Mouse (Mus musculus): ENCODE measurements at regions not wholly inside any gene's neighbourhood (a gene's known extent, or its start where the extent isn't known, plus 50 kb on each side); places are given as distances from the start of the nearest gene placed in this dataset.

- no peak for DNase-seq (ENCODE audit: low read depth)
Measured at GRCm38 (mm10) chr8:118028061-118028850, 226.5 kb upstream of the Mphosph6 start.

DNA sequence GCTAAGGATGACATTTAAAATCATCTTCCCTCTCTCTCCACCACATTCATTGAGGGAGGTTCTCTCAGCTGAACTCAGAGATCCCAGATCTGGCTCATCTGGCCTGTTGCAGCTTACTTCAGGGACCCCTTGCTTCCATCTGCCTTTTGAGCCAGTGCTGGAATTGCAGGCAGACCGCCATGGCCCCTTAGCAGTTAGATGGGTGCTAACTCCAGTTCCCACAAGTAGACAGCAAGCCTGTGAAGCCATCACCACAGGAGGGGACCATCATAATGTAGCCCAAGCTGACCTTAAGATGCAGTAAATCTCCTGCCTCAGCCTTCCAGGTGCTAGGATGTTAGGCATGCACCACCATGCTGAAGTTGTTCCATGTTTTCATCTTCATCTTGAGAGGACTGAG lies 221.7 kb upstream of the Mphosph6 start:
- DNase-seq (ENCODE audit: low read depth): no peak

DNA sequence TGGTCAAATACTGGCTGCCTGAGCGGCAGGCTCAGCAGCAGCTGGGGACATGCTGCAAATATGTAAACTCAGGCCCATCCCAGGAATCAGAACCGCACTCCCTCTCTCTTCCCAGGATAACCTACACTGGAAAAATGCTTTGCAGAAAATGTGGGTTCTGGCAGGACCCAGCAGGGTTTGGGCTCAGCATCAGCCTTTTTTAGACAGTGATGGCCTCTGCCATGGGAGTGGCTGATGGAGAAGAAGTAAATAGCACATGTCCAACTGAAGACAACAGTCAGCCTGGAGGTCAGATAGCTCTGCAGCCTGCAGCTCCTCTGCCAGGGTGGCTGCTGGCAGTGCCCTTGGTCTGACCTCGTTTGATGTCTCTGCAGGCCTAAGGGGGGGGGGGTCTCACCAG lies 220.2 kb upstream of the Mphosph6 start:
- no peak for DNase-seq (ENCODE audit: low read depth)

DNA sequence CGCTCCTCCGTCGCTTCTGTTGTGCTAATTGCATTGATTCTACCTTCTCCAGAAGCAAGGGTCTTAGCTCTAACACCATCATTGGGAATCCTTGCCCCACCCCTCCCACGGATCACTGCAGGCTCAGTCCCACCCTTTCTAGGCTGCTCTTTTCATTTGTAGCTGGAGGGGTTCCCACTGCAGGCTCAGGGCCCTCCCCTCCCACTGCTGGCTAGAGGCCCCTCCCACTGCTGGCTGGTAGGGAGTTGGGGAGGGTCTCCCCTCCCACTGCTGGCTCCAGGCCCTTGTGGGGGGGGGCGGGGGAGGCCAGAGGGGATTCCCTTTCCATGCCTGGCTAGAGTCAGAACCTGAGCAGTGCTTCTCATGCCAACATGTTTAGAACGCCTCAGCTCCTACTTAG lies 215.5 kb upstream of the Mphosph6 start:
- no peak for DNase-seq (ENCODE audit: low read depth)

DNA sequence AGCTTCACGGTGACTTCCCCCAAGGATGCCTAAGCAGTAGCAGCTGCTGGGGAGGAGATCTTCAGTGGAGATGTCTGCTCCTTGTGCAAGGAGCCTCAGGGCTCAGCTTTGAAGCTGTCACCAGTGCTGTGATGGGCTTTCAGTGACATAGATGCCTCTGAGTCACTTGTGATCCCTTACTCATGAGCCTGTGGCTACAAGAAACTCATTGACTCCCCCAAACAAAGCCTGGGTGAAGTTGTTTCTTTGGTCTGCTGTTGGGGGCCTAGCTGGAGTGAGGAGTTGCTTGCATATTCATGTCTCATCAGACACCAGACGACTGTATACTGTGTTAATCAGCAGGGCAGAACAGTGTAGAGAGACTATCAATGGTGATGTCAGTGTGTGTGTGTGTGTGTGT lies 203.4 kb upstream of the Mphosph6 start:
- no peak for DNase-seq (ENCODE audit: low read depth)

GRCm38 (mm10) chr8:118004391-118004851 lies 202.7 kb upstream of the Mphosph6 start:
- no peak for DNase-seq (ENCODE audit: low read depth)

DNA sequence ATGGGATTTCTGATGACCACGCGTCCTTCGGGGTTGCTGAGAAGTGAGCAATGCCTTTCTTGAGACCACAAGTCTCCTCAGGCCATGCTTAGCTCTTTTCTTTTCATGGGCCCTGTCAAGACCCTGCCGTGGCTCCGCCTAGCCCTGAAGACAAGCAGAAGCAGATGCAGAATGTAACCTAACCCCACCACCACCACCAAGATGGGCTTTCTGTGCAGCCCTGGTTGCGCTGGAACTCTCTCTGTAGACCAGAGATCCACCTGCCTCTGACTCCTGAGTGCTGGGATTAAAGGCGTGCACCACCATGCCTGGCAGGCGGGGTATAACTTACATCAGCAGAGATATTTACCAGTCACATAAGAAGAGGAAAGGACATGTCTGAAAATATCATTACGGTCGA lies 199.4 kb upstream of the Mphosph6 start:
- DNase-seq (ENCODE audit: low read depth): no peak

- DNase-seq (ENCODE audit: low read depth): no peak
Measured at GRCm38 (mm10) chr8:117991826-117992225, 190.1 kb upstream of the Mphosph6 start.

DNA sequence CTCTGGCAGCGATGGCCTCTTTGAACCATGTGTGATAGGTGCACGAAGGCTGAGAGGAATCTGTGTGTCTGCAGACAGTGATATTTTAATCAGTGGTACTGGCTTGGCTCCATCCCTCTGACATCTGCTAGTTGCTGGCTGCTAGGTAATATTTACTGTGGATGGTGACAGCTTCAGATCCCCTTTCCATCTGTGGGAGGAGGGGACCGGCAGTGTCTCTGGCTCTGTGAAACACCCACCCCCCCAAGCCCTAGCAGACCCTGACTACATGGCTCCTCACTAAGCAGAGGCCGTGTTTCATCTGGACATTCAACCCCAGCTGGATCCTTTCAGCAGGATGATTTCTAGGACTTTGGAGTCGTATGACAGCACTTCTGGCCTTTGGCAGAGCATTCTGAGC lies 187.0 kb upstream of the Mphosph6 start:
- no peak for DNase-seq (ENCODE audit: low read depth)

- DNase-seq (ENCODE audit: low read depth): no peak
Measured at GRCm38 (mm10) chr8:117968306-117968705, 166.6 kb upstream of the Mphosph6 start.

DNA sequence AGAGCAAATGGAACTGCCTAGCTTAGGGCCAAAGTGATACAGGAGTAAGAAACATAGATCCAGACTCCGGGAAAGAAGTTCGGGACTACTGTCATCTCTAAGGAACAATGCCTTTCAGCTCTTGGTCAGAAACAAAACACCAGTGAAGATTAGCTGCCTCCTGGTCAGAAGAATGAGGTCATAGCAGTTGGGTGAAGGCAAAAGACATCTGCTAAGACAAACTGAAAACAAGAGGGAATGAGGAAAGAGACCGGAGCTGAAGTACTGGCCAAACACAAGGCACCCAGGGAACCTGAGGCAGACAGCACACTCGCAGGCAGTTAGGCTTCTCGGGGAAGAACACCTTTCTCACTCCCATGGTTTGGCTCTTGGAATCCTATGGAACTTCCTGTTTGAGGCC lies 164.8 kb upstream of the Mphosph6 start:
- DNase-seq (ENCODE audit: low read depth): no peak

GRCm38 (mm10) chr8:117963426-117963825 lies 161.7 kb upstream of the Mphosph6 start:
- DNase-seq (ENCODE audit: low read depth): no peak

DNA sequence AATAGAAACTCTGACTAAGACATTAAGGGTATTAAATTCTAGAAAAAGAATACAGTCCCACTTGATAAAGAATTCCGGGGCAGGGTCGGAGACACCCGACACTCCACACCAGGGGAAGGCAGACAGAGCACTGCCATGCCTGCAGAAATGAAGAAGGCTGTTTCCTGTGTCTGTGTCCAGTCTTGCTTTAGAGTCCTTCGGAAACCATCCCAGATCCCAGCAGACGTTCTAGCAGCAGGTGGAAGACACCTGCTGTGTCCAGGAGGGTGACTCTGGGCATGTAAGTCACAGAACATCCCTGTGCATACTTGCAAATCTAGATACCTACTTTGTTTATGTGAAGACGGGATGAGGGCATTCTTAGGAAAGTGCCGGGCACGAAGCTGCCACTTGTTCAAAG lies 160.9 kb upstream of the Mphosph6 start:
- no peak for DNase-seq (ENCODE audit: low read depth)

DNA sequence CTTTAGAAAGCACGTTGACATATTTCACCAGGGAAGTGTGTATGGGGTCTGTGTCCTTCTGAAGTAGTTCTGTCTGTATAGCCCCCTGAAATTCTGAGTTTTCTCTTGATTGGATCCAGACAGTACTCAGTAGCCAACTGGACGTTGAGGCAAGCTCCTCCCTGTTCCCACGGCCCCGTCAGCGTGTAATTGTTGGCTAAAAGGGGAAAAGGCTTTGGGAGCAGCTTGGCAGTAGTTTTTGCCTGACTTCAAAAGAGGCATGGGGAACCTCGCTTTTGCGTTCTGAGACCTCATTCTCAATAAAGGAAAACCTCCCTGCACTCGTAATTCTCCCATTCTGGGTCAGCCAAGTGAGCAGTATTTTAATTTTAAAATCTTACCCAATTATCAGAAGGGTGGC lies 157.8 kb upstream of the Mphosph6 start:
- no peak for DNase-seq (ENCODE audit: low read depth)

GRCm38 (mm10) chr8:117958914-117959313 lies 157.2 kb upstream of the Mphosph6 start:
- DNase-seq (ENCODE audit: low read depth): no peak

- no peak for DNase-seq (ENCODE audit: low read depth)
Measured at GRCm38 (mm10) chr8:117951656-117952055, 149.9 kb upstream of the Mphosph6 start.

GRCm38 (mm10) chr8:117946540-117946939 lies 144.8 kb upstream of the Mphosph6 start:
- no peak for DNase-seq (ENCODE audit: low read depth)

GRCm38 (mm10) chr8:117934566-117935094 lies 132.9 kb upstream of the Mphosph6 start:
- no peak for DNase-seq (ENCODE audit: low read depth)

DNA sequence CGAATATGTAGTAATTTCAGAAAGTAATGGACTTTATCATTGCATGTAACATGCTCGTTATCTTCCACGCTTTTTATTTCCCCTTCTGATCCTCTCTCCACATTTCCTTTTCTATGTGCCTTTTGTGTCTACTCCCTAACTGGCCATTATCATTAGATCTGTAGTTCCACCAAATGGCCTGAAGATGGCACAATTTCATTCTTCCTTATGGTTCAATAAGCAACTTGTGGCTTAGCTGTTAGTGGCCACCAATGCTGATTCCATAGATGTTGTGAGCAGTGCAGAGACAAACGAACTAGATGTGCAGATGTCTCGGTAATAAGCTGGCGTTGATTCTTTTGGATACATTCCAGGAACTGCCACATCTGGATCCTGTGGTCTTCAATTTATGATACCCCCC lies 128.9 kb upstream of the Mphosph6 start:
- peak; percentile 8 for DNase-seq (ENCODE audit: low read depth)

DNA sequence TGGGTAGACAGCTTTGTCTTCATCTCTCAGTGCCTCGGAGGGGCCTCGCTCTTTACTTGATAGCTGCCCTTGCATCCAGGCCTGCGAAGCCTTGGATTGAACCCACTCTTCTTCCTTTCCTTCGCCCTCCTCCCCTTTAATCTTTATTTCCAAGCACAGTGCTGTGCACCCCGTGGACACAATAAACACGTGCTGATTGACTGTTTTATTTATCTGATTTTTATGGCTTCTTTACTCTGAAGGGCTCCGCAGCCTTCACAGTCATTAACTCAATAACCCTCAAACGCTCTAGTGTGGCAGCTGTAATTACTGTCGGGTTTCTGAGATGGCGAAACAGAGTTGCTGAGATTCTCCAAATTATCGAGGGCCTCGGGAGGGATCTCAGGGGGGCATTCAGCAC lies 127.9 kb upstream of the Mphosph6 start:
- DNase-seq (ENCODE audit: low read depth): no peak

- DNase-seq (ENCODE audit: low read depth): no peak
Measured at GRCm38 (mm10) chr8:117923296-117923695, 121.6 kb upstream of the Mphosph6 start.

DNA sequence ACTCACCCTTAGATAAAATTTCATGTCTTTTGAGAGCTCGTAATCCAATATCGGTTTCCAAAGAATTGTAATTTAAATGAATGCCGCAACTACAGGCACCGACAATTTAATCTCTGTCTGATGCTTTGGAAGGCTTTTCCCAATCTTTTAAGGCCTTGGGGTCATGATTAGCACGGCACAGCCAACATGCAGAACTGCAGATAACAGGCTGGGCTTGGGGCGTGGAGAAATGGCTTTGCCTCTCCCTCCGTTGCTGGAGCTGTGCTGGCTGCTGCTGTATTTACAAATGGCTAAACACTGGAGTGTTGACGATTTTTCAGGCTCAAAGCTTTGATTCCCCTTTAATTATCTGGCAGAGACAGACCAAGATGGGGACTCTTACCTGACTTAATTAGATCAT lies 101.3 kb upstream of the Mphosph6 start:
- no peak for DNase-seq (ENCODE audit: low read depth)

- DNase-seq (ENCODE audit: low read depth): no peak
Measured at GRCm38 (mm10) chr8:117899892-117900291, 98.1 kb upstream of the Mphosph6 start.

DNA sequence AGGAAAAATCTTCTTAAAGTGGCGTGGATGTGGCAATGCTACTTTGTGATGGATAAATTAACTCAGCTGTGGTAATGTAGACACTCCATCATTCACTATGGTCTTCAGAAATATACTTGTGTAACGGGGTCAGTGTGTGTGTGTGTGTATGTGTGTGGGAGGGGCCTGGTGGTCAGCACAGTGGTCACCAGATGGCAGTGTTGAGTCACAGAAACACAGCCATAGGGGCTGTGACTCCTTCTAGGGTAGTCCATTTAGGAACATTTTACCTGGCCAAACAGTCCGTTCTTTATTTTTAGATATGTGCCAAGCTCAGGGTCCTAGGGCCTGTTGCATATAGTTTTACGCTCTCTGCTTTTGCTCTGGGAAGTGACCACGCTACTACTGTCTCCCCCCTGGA lies 96.3 kb upstream of the Mphosph6 start:
- DNase-seq (ENCODE audit: low read depth): no peak
